Comparison of ENCODE assay signal across 11 mouse cellular contexts in genomic region chr3:122290696-122291095, GRCm38 (mm10). TPM values are rescaled to one million over a fixed set of nuclear protein-coding genes. Genes with fewer than 3 reads are reported as not detected.
A peak's percentile ranks its signal among the peaks of the same experiment; 100 is the strongest.
DNase-seq lines count a peak whose midpoint lies in the region; ATAC-seq and TF ChIP-seq lines count a peak whose summit lies in the region.
"Had no signal": no experiment of that assay in that cellular context is flagged by ENCODE, and none has a peak within 500 bp of the region (broad histone marks: within the 10 kb centered on the region; RNA-seq: fewer than 3 reads in every experiment).

No protein-coding gene starts in this region.

- WGBS in hindbrain, embryonic 13.5 days, result 73% methylated on average over 7 of the region's 7 CpGs
- WGBS in hindbrain, embryonic 11.5 days, result 84% methylated on average over 7 of the region's 7 CpGs
- 46% methylated on average over 7 of the region's 7 CpGs for WGBS in lung, adult 2 months
- WGBS in embryonic facial prominence, embryonic 10.5 days, result 86% methylated on average over 7 of the region's 7 CpGs

- H3K4me1 ChIP-seq in hindbrain, embryonic 13.5 days (replicated peaks), result peaks cover 42% of the 10 kb centered on the region
- no peaks in the 10 kb centered on the region for H3K4me1 ChIP-seq in hindbrain, embryonic 11.5 days (replicated peaks; ENCODE audit: control insufficient read depth, insufficient read depth, low read length)
- H3K4me1 ChIP-seq in lung, adult 2 months (ENCODE audit: control insufficient read depth, insufficient read depth, low read length), result no peaks in the 10 kb centered on the region
- H3K4me1 ChIP-seq in embryonic facial prominence, embryonic 10.5 days, result peaks cover 29% of the 10 kb centered on the region

- H3K4me3 ChIP-seq in hindbrain, embryonic 13.5 days, result no peak overlapping the region
- no peak overlapping the region for H3K4me3 ChIP-seq in hindbrain, embryonic 11.5 days (ENCODE audit: low read depth, low read length)
- no peak overlapping the region for H3K4me3 ChIP-seq in lung, adult 2 months (replicated peaks; ENCODE audit: extremely low read depth, low read depth, low read length)
- H3K4me3 ChIP-seq in embryonic facial prominence, embryonic 10.5 days, result no peak overlapping the region
- H3K4me3 ChIP-seq: forebrain, embryonic 13.5 days had no signal

- H3K9ac ChIP-seq in hindbrain, embryonic 13.5 days, result no peak overlapping the region
- H3K9ac ChIP-seq in hindbrain, embryonic 11.5 days (ENCODE audit: low read depth, low read length), result no peak overlapping the region
- H3K9ac ChIP-seq: forebrain, embryonic 13.5 days had no signal

- H3K27me3 ChIP-seq in hindbrain, embryonic 13.5 days, result no peaks in the 10 kb centered on the region
- no peaks in the 10 kb centered on the region for H3K27me3 ChIP-seq in hindbrain, embryonic 11.5 days (ENCODE audit: control insufficient read depth, insufficient read depth, low read length)
- H3K27me3 ChIP-seq in embryonic facial prominence, embryonic 10.5 days (replicated peaks; ENCODE audit: low read depth, poor library complexity, severe bottlenecking), result no peaks in the 10 kb centered on the region
- H3K27me3 ChIP-seq: forebrain, embryonic 13.5 days had no signal

- H3K27ac ChIP-seq in hindbrain, embryonic 13.5 days, result peak overlapping the region; percentile 50; the same call in 1 of the 2 replicates
- H3K27ac ChIP-seq in hindbrain, embryonic 11.5 days (ENCODE audit: low read depth, low read length), result no peak overlapping the region
- H3K27ac ChIP-seq in embryonic facial prominence, embryonic 10.5 days (replicated peaks), result no peak overlapping the region
- H3K27ac ChIP-seq: forebrain, embryonic 13.5 days had no signal

- no peak for TF ChIP-seq CTCF in lung, adult 2 months (IDR thresholded peaks at IDR 0.05; ENCODE audit: insufficient read depth, low read length)

- no peak for DNase-seq in hindbrain, embryonic 11.5 days (ENCODE audit: low spot score)
- peak; percentile 60 for DNase-seq in urinary bladder, postnatal 14 days (ENCODE audit: low spot score)
- no peak for DNase-seq in urinary bladder, postnatal 4 days (ENCODE audit: low spot score in 2 of 2)
- DNase-seq in lung, adult 2 months, result peak; percentile 27
- peak; percentile 36 for DNase-seq in yolk sac, embryonic 10.5 days (ENCODE audit: low spot score)
- no peak for DNase-seq in embryonic facial prominence, embryonic 10.5 days (ENCODE audit: low spot score)
- no peak for DNase-seq in retina, postnatal 1 day
- DNase-seq: liver; right cerebral cortex, postnatal 25 days had no signal

- ATAC-seq in hindbrain, embryonic 13.5 days (ENCODE audit: low FRiP score), result no peak
- no peak for ATAC-seq in hindbrain, embryonic 11.5 days (ENCODE audit: low FRiP score)
- ATAC-seq: forebrain, embryonic 13.5 days had no signal

- TF ChIP-seq POLR2A in lung, adult 2 months (IDR thresholded peaks at IDR 0.05; ENCODE audit: borderline replicate concordance, extremely low read depth, low read depth, low read length), result no peak

- no peaks in the 10 kb centered on the region for H3K9me3 ChIP-seq in hindbrain, embryonic 13.5 days
- H3K9me3 ChIP-seq in hindbrain, embryonic 11.5 days (ENCODE audit: control insufficient read depth, low read length), result no peaks in the 10 kb centered on the region
- no peaks in the 10 kb centered on the region for H3K9me3 ChIP-seq in embryonic facial prominence, embryonic 10.5 days
- H3K9me3 ChIP-seq: forebrain, embryonic 13.5 days had no signal

- H3K36me3 ChIP-seq in hindbrain, embryonic 13.5 days, result peaks cover 5% of the 10 kb centered on the region
- no peaks in the 10 kb centered on the region for H3K36me3 ChIP-seq in hindbrain, embryonic 11.5 days (ENCODE audit: control insufficient read depth, insufficient read depth, low read length)
- peaks cover 3% of the 10 kb centered on the region for H3K36me3 ChIP-seq in embryonic facial prominence, embryonic 10.5 days (replicated peaks)

- peak overlapping the region; percentile 77; the same call in 1 of the 2 replicates for H3K4me2 ChIP-seq in hindbrain, embryonic 13.5 days
- H3K4me2 ChIP-seq in hindbrain, embryonic 11.5 days (replicated peaks; ENCODE audit: low read depth, low read length), result no peak overlapping the region

RNA-seq across cellular contexts. Expression of gene Bcar3, which starts 3.2 kb away (rescaled TPM):
- 6.1 and 7.9 TPM in 2 replicates for polyA plus RNA-seq in hindbrain, embryonic 13.5 days (2015; fragmentation: Nextera tagmentation; extraction: Ambion mirVana)
- polyA plus RNA-seq in hindbrain, embryonic 11.5 days (2014; fragmentation: Nextera tagmentation; extraction: Ambion mirVana), result 6.7 and 8.4 TPM in 2 replicates
- polyA plus RNA-seq in lung, adult 2 months (2012; rRNA removed), result 47.6 and 54.4 TPM in 2 replicates
- 9.3 and 10.1 TPM in 2 replicates for polyA plus RNA-seq in embryonic facial prominence, embryonic 10.5 days (2016; fragmentation: Nextera tagmentation; extraction: Ambion mirVana)

RNA-seq across cellular contexts. Expression of gene Dnttip2, which starts 16.5 kb away (rescaled TPM):
- polyA plus RNA-seq in hindbrain, embryonic 13.5 days (2015; fragmentation: Nextera tagmentation; extraction: Ambion mirVana), result 58.2 and 59.6 TPM in 2 replicates
- 85.0 and 92.5 TPM in 2 replicates for polyA plus RNA-seq in hindbrain, embryonic 11.5 days (2014; fragmentation: Nextera tagmentation; extraction: Ambion mirVana)
- polyA plus RNA-seq in lung, adult 2 months (2012; rRNA removed), result 5.6 and 8.1 TPM in 2 replicates
- 97.3 and 100 TPM in 2 replicates for polyA plus RNA-seq in embryonic facial prominence, embryonic 10.5 days (2016; fragmentation: Nextera tagmentation; extraction: Ambion mirVana)

RNA-seq across cellular contexts. Expression of gene Gclm, which starts 45.3 kb away (rescaled TPM):
- polyA plus RNA-seq in hindbrain, embryonic 13.5 days (2015; fragmentation: Nextera tagmentation; extraction: Ambion mirVana), result 46.7 and 56.4 TPM in 2 replicates
- polyA plus RNA-seq in hindbrain, embryonic 11.5 days (2014; fragmentation: Nextera tagmentation; extraction: Ambion mirVana), result 52.3 and 53.6 TPM in 2 replicates
- polyA plus RNA-seq in lung, adult 2 months (2012; rRNA removed), result 43.6 and 63.2 TPM in 2 replicates
- polyA plus RNA-seq in embryonic facial prominence, embryonic 10.5 days (2016; fragmentation: Nextera tagmentation; extraction: Ambion mirVana), result 36.9 and 39.9 TPM in 2 replicates

Comparison
In these comparisons a context has a peak if more than half of its experiments do, and no peak if none do; other contexts are left out.
1. DNase-seq: peak in urinary bladder, postnatal 14 days (single experiment), lung, adult 2 months (single experiment) and yolk sac, embryonic 10.5 days (single experiment); none in hindbrain, embryonic 11.5 days (single experiment), urinary bladder, postnatal 4 days (0 of 2), embryonic facial prominence, embryonic 10.5 days (single experiment) and retina, postnatal 1 day (single experiment).